Mouse (Mus musculus) stomach, postnatal 0 days (tissue): Measurements from ENCODE around the gene Oma1. TPM values are rescaled to one million over a fixed set of nuclear protein-coding genes. Genes with fewer than 3 reads are reported as not detected.

Experiments
- ATAC-seq: fragments of 200-750 bp; cut with Nextera tagmentation; 2 replicates; pipeline ENCODE4 v1.8.0; 2017; ENCODE audit not compliant: low FRiP score, low TSS enrichment
- DNase-seq: peaks from one replicate; pipeline ENCODE4 v3.0.0-alpha.2; 2016; ENCODE audit warnings: low spot score
- H3K27ac ChIP-seq: fragments of 300-500 bp; sonication (generic); replicated peaks from 2 replicates; pipeline ENCODE4 v1.5.1; 2014; ENCODE audit warnings: mild to moderate bottlenecking, control low read depth
- H3K27me3 ChIP-seq: fragments of 300-500 bp; sonication (generic); 2 replicates; pipeline ENCODE4 v1.6.1; 2014; ENCODE audit warnings: low read length; ENCODE audit not compliant: control insufficient read depth, insufficient read depth
- H3K36me3 ChIP-seq: fragments of 300-500 bp; sonication (generic); 2 replicates; pipeline ENCODE4 v1.6.1; 2014; ENCODE audit warnings: low read length, mixed read lengths; ENCODE audit not compliant: control insufficient read depth, insufficient read depth
- H3K4me1 ChIP-seq: fragments of 300-500 bp; sonication (generic); replicated peaks from 2 replicates; pipeline ENCODE4 v1.6.1; 2014; ENCODE audit warnings: antibody characterized with exemption; ENCODE audit not compliant: control insufficient read depth, insufficient read depth
- H3K4me2 ChIP-seq: fragments of 300-500 bp; sonication (generic); replicated peaks from 2 replicates; pipeline ENCODE4 v1.6.1; 2014; ENCODE audit warnings: low read depth, mild to moderate bottlenecking, control low read depth, moderate library complexity
- H3K4me3 ChIP-seq: fragments of 300-500 bp; sonication (generic); 2 replicates; pipeline ENCODE4 v1.5.1; 2014; ENCODE audit warnings: low read depth, low read length, control low read depth
- H3K9ac ChIP-seq: fragments of 300-500 bp; sonication (generic); 2 replicates; pipeline ENCODE4 v1.6.1; 2014; ENCODE audit warnings: mild to moderate bottlenecking, low read length, control low read depth, mixed read lengths
- H3K9me3 ChIP-seq: fragments of 300-500 bp; sonication (generic); 2 replicates; pipeline ENCODE4 v1.6.1; 2016; ENCODE audit warnings: low read length; ENCODE audit not compliant: control insufficient read depth
- CTCF ChIP-seq: IDR thresholded peaks from 2 replicates; pipeline ENCODE4 v1.5.1; 2016; ENCODE audit warnings: antibody characterized with exemption, low read depth, mild to moderate bottlenecking, moderate library complexity
- EP300 ChIP-seq: optimal IDR thresholded peaks from 2 replicates; pipeline ENCODE3; 2016; ENCODE audit warnings: antibody characterized with exemption
- WGBS: fragments of 180-500 bp; shearing (Covaris S2); extraction: QIAGEN DNeasy Blood & Tissue Kit; methylation state at CpG from one replicate; pipeline ENCODE4 v1.1.7; 2014; 5-methylcytosine and 5-hydroxymethylcytosine counted together
- polyA plus RNA-seq: library from polyadenylated mRNA; unstranded; fragments of >200 nt; fragmentation: Nextera tagmentation; extraction: Ambion mirVana; gene quantifications from 2 replicates; pipeline ENCODE4 v1.2.1, GENCODE M21; 2015

Oma1 gene
- polyA plus RNA-seq, 1 experiment from 2014 or later, result 15.4 TPM

DNA sequence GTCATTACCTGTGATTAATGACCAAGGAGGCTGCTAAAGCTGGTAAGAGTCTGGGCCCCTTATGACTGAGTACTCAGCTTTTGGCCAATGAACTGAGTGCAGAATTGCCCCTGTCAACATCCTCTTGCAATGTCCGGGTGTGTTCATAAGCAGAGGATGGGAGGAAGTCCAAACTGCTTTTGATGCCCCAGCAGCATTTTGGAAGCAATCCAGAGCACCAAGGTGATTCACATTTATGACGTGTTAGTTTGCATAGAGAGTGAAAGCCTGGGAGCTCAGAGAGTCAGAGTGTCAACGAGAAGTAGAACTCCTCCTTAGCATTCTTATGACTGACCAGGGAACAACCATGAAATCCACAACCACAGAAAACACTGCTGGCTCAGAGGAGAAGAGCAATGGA is 91.7 kb downstream of the Oma1 start:
- H3K9ac ChIP-seq, result no peak overlapping the region
- 42% methylated on average over 3 of the region's 3 CpGs for WGBS
- no peak for TF ChIP-seq EP300
- no peak for TF ChIP-seq CTCF

DNA sequence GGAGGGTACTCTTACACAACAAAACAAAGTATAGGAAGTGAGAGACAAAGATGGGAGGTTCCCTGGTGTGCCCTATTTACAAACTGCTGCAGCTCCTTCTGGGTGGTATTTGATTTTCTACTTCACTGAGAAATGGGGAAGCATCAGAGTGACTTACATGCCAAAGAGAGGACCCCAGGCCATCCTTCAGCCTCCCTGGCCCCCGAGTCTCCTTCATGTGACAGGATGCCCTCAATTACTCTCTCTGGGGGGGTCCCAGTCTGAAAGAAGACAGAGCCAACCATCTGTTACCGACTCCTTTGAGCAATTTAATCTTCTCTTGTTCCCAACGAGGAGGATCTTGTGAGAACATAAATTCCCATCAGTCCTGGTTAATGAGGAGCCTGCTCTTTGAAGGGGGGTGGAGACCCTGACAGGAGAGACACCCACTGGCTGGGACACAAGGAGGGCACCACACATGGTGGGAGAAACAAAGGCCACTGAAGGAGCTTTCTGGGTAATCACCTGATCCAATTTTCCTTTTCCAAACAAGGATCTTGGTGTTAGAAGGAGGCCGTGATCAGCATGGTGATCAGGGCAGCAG is 96.7 kb downstream of the Oma1 start:
- WGBS, result 28% methylated on average over 4 of the region's 4 CpGs
- H3K9me3 ChIP-seq, result no peaks in the 10 kb centered on the region
- H3K4me1 ChIP-seq, result no peaks in the 10 kb centered on the region
- no peaks in the 10 kb centered on the region for H3K27me3 ChIP-seq
- H3K9ac ChIP-seq, result no peak overlapping the region
- no peak overlapping the region for H3K27ac ChIP-seq
- H3K4me3 ChIP-seq, result no peak overlapping the region
- H3K4me2 ChIP-seq, result no peak overlapping the region
- ATAC-seq, result no peak
- no peak for DNase-seq
- TF ChIP-seq EP300 (no peak), CTCF (no peak)
- no peaks in the 10 kb centered on the region for H3K36me3 ChIP-seq

More for the DNA sequence above, 91.7 kb downstream of the Oma1 start:
- no peak overlapping the region for H3K4me2 ChIP-seq
- no peaks in the 10 kb centered on the region for H3K36me3 ChIP-seq
- DNase-seq (no peak), ATAC-seq (no peak)
- H3K9me3 ChIP-seq, result no peaks in the 10 kb centered on the region
- no peaks in the 10 kb centered on the region for H3K27me3 ChIP-seq
- H3K4me1 ChIP-seq, result no peaks in the 10 kb centered on the region
- no peak overlapping the region for H3K4me3 ChIP-seq
- H3K27ac ChIP-seq, result no peak overlapping the region

Other genes with a start within 250 kb of the Oma1 start
- gene Mier1, start 199.4 kb upstream of the Oma1 start, polyA plus RNA-seq, result 24.8 and 31.1 TPM in 2 replicates
- 0.25 and 0.28 TPM in 2 replicates for gene Wdr78, start 199.3 kb upstream of the Oma1 start, polyA plus RNA-seq
- gene Slc35d1, start 98.6 kb upstream of the Oma1 start, polyA plus RNA-seq, result 5.8 and 7.6 TPM in 2 replicates
- not detected in 2 replicates for gene 4921539E11Rik, start 22.9 kb upstream of the Oma1 start, polyA plus RNA-seq